Mouse (Mus musculus) T-helper 1 cell (primary cell): ENCODE measurements around the gene 9130019O22Rik.
"Not testable (repeated sequence)": the region's sequence is repeated elsewhere in the genome, so short reads cannot be mapped to it uniquely, and the experiment has no call there.

Experiments used
- in situ Hi-C: fragments of 300-600 bp; cut with MboI, MseI; formaldehyde crosslinking; loops from one replicate; pipeline ENCODE4 v1.15.1; 2025; ENCODE audit warnings: high pct_unique_total_duplicates

9130019O22Rik gene

DNA sequence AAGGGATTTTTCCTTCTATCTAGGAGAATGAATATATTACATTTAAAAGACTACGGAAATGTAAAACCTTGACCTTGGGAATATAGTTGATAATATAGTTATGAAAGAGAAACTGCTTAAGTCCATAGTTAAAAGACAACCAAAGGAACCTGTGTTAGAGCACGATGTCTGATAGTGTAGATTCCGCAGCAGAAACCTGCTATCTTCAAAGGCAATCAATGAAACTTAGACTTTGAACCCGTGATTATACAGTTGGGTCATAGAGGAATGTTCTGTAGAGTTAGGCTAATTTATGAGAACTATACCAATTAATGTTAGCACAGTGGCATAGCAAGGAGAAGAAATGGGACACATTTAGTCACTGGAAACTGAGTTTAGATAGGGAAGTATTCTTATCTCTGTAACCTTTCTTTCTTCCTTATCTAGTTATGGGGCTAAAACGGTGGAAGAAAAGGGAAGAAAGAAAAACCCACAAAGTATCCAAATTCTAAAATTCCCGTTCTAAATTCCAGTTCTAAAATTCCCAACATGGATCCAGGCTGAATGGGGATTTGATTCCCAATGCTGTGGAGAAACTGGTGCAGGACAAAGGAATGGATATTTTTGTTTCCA, 8.6 kb downstream of the 9130019O22Rik start:
- in situ Hi-C loops = no loop called here

DNA sequence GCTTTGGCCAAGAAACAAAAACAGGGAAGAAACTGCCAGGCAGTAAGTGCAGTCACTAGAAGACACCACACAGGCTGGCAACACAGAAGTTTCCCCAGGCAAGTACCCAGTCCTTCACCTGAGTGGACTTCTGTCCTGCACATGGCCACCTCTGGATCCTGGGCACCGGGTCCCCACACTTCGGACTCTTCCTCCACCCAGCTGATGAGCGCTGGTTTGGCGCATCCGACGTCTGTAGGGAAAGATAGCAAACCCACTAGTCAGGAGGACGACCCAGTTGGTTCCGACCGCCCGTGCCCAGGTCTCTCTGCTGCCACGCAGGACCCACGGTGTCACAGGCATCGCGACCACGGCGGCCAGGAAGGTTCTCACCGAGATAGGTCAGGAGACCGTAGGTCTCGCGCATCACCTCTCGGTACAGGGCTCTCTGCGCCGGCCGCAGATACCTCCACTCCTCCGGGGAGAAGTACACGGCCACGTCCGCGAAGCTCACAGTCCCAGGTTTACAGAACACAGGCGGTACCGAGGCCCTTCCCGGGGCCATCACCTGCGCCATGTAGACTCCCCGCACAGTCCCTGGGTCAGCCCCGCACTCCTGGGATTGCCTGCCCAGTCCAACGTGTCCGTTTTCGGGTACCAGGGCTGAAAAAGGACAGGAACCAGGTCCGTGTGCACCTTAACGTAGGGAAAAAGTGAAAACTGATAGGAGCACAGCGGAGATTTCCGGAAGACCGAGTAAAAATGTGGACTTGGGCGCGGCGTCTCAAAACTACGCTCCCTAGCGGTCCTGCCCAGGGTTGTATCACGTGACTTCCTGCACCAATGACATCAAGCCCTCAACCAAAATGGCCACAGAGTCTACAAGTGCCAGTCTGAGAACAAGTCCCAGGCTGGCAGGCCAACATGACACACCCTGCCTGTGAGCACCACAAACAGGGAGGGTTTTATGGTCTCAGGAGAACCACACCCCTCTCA, 11.4 kb downstream of the 9130019O22Rik start, which contains the start of gene Zfp747:
TSS of gene Zfp747 (minus strand) at position 780 of the 975 bp plus-strand sequence.
- in situ Hi-C loops = not testable (repeated sequence)

- in situ Hi-C loops = not testable (repeated sequence)
Observed at GRCm38 (mm10) chr7:127371870-127372269, 15.1 kb downstream of the 9130019O22Rik start.

GRCm38 (mm10) chr7:127371213-127371612, 15.8 kb downstream of the 9130019O22Rik start:
- in situ Hi-C loops = no loop called here

GRCm38 (mm10) chr7:127366249-127366648, 20.7 kb downstream of the 9130019O22Rik start:
- in situ Hi-C loops = no loop called here

- in situ Hi-C loops = no loop called here
Observed at GRCm38 (mm10) chr7:127364166-127364565, 22.8 kb downstream of the 9130019O22Rik start.

DNA sequence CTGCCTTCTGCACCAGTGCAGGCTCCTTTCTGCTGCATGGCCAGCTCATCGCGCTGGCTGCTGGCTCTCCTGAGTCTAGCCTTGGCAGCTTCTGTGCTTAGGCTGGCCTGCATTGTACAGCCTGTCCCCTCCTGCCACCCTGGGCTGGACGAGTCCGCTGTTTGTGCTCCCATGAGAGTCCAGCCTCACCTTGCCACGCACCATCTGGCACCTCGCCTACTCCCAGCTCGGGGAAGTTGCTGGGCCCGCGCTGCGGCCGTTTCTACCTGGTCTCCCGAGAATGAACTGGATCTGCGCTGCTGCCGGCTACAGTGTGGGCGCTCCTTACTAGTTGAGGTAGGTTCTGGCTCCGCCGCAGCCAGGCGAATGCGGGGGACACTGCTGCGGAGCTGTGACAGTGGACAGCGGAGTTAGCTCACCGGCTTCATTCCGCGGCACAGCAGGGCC, 23.5 kb downstream of the 9130019O22Rik start:
- in situ Hi-C loops = no loop called here

DNA sequence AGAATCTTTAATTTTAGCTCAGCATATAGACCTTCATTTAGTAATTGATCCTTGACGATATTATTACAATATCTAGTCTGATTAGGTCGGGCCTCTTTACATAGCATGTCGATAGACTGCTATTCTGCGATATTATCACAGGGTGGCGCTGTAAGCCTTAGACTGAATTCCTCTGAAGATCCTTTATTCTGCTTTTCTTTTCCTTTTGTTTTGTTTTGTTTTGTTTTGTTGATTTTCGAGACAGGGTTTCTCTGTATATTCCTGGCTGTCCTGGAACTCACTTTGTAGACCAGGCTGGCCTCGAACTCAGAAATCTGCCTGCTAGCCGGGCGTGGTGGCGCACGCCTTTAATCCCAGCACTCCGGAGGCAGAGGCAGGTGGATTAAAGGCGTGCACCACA, 24.5 kb downstream of the 9130019O22Rik start:
- in situ Hi-C loops = not testable (repeated sequence)

DNA sequence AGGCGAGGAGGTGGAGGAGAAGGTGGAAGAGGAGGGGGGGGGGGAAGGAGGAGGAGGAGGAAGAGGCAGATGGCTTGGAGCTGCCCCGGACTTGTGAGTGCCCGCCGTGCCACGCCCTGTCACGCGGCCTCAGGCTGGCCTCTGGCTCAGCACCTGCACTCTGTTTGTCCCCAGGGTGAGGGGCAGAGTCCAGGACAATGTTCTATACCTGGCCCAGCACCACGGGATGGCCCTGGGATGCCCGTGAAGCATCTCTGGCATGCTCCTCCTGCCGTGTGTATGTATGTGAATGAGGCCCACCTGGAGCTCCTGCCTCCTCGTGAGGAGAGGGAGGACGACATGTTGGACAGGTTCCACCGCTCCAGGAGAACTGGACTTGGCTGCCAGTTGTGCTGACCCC, 25.5 kb downstream of the 9130019O22Rik start:
- in situ Hi-C loops = no loop called here

DNA sequence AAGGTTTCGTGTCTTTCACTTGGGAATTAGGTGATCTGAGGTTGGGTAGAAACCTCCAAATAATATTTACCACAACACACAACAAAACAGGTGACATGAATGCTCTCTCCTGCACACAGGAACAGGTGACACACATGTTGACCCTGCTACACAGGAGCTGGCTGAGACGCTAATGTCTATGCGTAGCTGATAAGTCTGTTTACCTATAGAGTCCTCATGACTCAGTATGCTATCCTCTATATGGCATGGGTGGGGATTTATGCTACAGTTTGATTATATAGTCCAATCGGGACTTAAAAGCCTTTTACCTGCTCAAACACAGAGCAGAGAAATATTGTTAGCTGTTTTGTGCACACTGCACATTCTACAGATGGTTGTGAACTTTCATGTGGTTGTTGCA, 26.7 kb downstream of the 9130019O22Rik start:
- in situ Hi-C loops = no loop called here

- in situ Hi-C loops = no loop called here
Observed at GRCm38 (mm10) chr7:127358472-127358871, 28.5 kb downstream of the 9130019O22Rik start.

DNA sequence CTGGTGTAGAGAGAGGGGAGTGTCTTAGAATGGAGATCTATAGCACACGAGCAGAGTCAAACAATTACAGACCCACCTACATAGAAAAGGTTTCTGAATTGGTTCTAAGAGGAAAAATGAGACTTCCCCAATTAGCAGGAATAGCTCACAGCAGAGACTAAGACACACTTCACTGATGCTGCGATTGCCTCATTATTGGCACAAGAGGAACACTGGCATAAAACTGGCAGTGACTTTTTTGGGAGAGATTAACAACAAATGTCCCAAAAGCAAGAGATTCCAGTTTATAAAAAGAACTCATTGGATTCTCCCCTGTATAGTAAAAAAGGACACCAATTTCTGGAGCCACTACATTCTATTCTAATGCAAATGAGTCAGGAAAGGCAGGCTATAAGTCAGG, 29.1 kb downstream of the 9130019O22Rik start:
- in situ Hi-C loops = no loop called here

DNA sequence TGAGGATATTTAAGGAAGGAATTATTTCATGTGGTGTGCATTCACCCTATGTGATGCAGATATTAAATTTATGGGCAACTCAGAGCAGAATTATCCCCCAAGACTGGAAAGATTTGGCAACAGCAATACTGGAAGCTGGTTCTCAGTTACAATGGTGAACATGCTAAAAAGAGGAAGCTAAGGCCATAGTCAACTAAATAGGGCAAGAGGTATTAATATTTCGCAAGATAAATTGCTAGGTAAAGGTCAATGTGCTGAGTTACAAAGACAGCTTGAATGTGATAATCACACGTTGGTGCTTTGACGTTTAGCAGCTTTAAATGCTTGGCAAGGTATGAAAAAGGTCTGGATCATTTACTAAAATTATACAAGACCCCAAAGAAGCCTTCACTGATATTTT, 31.2 kb downstream of the 9130019O22Rik start:
- in situ Hi-C loops = no loop called here

DNA sequence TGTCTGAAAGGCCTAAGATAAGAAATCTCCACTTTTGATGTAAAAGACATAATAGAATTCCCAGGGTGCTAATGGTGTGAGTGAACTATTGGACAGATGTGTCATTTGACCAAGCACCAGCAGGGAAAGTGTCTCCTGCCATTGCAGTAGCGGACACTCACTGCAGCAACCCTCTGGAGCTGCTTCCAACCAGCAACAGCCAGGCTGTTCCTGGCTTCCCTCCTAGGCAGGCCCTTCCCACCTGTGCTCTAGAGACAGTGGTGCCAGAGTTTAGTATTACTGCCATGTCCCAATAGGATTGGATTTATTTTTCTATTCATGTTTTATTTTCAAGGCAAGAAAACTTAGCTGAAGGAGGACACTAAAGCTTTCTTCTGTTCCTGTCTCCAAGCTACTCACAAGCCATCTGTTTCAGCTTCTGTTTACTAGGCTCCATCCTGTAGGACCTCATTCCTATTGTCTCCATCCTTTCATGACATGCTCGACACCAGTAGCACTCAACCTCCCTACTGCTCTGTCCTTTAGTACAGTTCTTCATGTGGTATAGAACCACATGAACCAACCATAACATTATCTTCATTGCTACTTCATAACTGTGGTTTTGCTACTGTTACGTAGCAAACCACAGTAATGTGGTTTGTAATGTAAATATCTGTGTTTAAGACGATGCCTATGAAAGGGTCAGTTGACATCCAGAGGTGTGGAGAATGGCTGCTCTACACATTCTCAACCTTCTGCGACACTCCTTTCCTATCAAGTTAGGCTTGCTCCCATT, 35.5 kb downstream of the 9130019O22Rik start:
- in situ Hi-C loops = no loop called here

GRCm38 (mm10) chr7:127346676-127347075, 40.3 kb downstream of the 9130019O22Rik start:
- in situ Hi-C loops = no loop called here

GRCm38 (mm10) chr7:127345512-127346325, 41.2 kb downstream of the 9130019O22Rik start, which contains the start of gene Zfp768:
TSS of gene Zfp768 (minus strand) at chr7:127345589.
- in situ Hi-C loops = no loop called here

GRCm38 (mm10) chr7:127345092-127345491, 41.9 kb downstream of the 9130019O22Rik start:
- in situ Hi-C loops = no loop called here

GRCm38 (mm10) chr7:127344371-127344770, 42.6 kb downstream of the 9130019O22Rik start:
- in situ Hi-C loops = no loop called here

DNA sequence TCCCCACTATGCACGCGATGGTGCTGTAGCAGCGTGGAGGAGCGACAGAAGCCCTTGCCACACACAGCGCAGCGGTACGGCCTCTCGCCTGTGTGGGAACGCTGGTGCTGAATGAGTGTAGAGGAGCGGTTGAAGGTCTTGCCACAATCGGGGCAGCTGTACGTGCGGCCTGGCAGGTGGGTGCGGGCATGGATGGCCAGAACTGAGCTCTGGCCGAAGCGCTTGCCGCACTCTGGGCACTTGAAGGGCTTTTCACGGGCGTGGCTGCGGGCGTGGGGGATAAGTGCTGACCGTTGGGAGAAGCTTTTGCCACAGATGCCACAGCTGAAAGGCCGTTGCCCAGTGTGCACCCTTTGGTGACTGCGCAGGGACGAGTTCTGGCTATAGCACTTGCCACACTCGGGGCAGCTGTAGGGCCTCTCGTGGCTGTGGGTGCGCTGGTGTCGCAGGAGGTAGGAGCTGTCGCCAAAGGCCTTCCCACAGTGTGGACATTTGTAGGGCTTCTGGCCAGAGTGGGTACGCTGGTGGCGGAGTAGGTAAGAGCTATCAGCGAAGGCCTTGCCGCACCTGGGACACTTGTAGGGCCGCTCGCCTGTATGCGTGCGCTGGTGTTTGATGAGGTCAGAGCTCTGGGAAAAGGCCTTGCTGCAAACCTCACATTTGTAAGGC, 43.5 kb downstream of the 9130019O22Rik start:
- in situ Hi-C loops = no loop called here

DNA sequence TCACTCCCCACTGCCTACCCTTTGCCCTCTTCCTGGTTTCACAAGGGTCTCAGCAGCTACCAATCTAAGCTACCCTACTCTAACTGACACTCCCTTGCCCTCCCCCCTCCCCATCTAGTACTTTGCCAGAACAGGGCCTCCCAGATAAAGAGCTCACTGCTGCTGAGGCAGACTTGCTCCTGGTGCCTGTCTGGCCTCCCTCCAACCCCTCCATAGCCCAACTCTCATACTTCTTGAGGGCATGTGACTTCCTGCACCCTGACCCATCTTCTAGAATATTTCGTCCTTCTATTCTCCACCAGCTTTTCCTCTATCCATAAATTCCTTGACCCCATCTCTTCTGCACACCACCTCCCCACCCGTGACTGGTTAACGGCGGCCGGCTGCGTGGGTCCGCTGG, 44.1 kb downstream of the 9130019O22Rik start:
- in situ Hi-C loops = no loop called here
